Mouse (Mus musculus) liver, embryonic 11.5 days (tissue): ENCODE data around the gene Fam241b. TPM values are rescaled to one million over a fixed set of nuclear protein-coding genes. Genes with fewer than 3 reads are reported as not detected.

Experiments used
- ATAC-seq: fragments of 200-750 bp; cut with Nextera tagmentation; replicated peaks from 2 replicates; pipeline ENCODE4 v1.8.0; 2017; ENCODE audit warnings: moderate number of reproducible peaks, mild to moderate bottlenecking, moderate TSS enrichment, moderate library complexity; ENCODE audit not compliant: low FRiP score
- DNase-seq: peaks from one replicate; pipeline ENCODE4 v3.0.0-alpha.2; 2017; ENCODE audit warnings: low spot score
- H3K27ac ChIP-seq: fragments of 300-500 bp; sonication (generic); 2 replicates; pipeline ENCODE4 v1.5.1; 2014; ENCODE audit warnings: mild to moderate bottlenecking, low read depth, low read length, control low read depth
- H3K27me3 ChIP-seq: fragments of 300-500 bp; sonication (generic); replicated peaks from 2 replicates; pipeline ENCODE4 v1.6.1; 2014; ENCODE audit warnings: low read length, mixed read lengths; ENCODE audit not compliant: control insufficient read depth, insufficient read depth
- H3K36me3 ChIP-seq: fragments of 300-500 bp; sonication (generic); 2 replicates; pipeline ENCODE4 v1.6.1; 2014; ENCODE audit warnings: mild to moderate bottlenecking, low read length, moderate library complexity, mixed read lengths; ENCODE audit not compliant: control insufficient read depth, insufficient read depth
- H3K4me1 ChIP-seq: fragments of 300-500 bp; sonication (generic); replicated peaks from 2 replicates; pipeline ENCODE4 v1.6.1; 2014; ENCODE audit warnings: low read length, mixed read lengths; ENCODE audit not compliant: control insufficient read depth, insufficient read depth
- H3K4me2 ChIP-seq: fragments of 300-500 bp; sonication (generic); 2 replicates; pipeline ENCODE4 v1.6.1; 2014; ENCODE audit warnings: mild to moderate bottlenecking, control low read depth, moderate library complexity
- H3K4me3 ChIP-seq: fragments of 300-500 bp; sonication (generic); 2 replicates; pipeline ENCODE4 v1.5.1; 2014; ENCODE audit warnings: low read depth, low read length, control low read depth
- H3K9ac ChIP-seq: fragments of 300-500 bp; sonication (generic); 2 replicates; pipeline ENCODE4 v1.6.1; 2014; ENCODE audit warnings: low read depth, low read length, control low read depth
- H3K9me3 ChIP-seq: fragments of 300-500 bp; sonication (generic); 2 replicates; pipeline ENCODE4 v1.6.1; 2016; ENCODE audit warnings: low read length, inconsistent platforms, mixed read lengths; ENCODE audit not compliant: control insufficient read depth
- WGBS: fragments of 180-500 bp; shearing (Covaris S2); extraction: QIAGEN DNeasy Blood & Tissue Kit; methylation state at CpG from one replicate; pipeline ENCODE4 v1.1.7; 2014; 5-methylcytosine and 5-hydroxymethylcytosine counted together
- polyA plus RNA-seq: library from polyadenylated mRNA; unstranded; fragments of >200 nt; fragmentation: Nextera tagmentation; extraction: Ambion mirVana; gene quantifications from 2 replicates; pipeline ENCODE4 v1.2.1, GENCODE M21; 2014

Fam241b gene
- polyA plus RNA-seq, 1 experiment from 2014 or later: 0.77 TPM

DNA sequence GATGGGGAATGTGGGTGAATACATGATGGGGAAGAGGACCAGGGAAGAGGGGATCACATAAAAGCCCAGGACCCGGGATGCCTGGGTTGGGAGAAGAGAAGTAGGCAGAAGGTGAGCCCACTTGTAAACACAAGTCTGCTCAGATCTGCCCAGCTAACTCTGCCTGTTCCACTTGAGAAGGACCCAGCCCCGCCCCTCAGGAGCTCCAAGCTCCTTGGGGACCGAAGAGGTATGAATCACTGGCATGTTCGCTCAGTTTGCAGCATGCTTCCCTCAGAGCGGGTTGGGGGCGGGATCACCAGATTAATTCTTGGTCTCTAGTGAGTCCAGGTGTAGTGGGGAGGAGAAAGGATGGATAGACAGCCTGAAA, 32.5 kb downstream of the Fam241b start:
- peaks cover 35% of the 10 kb centered on the region for H3K27me3 ChIP-seq
- no peak overlapping the region for H3K9ac ChIP-seq
- WGBS: 45% methylated on average over 6 of the region's 6 CpGs
- peak overlapping the region; percentile 82 for H3K4me2 ChIP-seq
- no peak for DNase-seq
- H3K27ac ChIP-seq: no peak overlapping the region
- ATAC-seq: no peak
- no peaks in the 10 kb centered on the region for H3K36me3 ChIP-seq
- H3K4me3 ChIP-seq: no peak overlapping the region
- H3K4me1 ChIP-seq: no peaks in the 10 kb centered on the region
- no peaks in the 10 kb centered on the region for H3K9me3 ChIP-seq

GRCm38 (mm10) chr10:62110504-62111206, 33.1 kb downstream of the Fam241b start:
- WGBS: under 1% methylated on average over 57 of the region's 57 CpGs
- Histone ChIP-seq H3K27ac (no peak overlapping the region), H3K9ac (no peak overlapping the region), H3K36me3 (no peaks in the 10 kb centered on the region), H3K4me2 (peak overlapping the region; percentile 82), H3K9me3 (no peaks in the 10 kb centered on the region), H3K4me1 (no peaks in the 10 kb centered on the region), H3K27me3 (peaks cover 35% of the 10 kb centered on the region), H3K4me3 (peak overlapping the region; percentile 58)
- peak; percentile 70 for DNase-seq
- ATAC-seq: no peak

DNA sequence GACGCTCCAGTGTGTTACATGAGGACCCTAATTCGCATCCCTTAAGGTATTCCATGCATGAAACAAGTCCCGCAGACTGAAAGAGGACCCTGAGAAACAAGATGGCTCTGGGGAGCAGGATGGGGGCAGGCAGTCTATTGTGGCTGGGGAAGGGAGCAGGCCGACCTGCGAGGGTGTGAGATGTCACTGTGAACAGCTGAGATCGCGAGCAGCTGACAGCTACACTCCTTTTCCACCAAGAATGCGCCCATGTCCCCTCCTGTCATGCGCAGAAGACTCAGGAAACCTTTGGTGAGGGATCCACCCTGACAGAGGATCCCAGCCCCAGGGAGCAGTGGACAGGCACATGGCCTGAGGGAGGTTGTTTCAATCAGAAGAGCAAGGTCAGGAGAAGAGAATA, 36.7 kb downstream of the Fam241b start:
- H3K27ac ChIP-seq: no peak overlapping the region
- no peaks in the 10 kb centered on the region for H3K9me3 ChIP-seq
- H3K4me2 ChIP-seq: no peak overlapping the region
- no peaks in the 10 kb centered on the region for H3K4me1 ChIP-seq
- H3K27me3 ChIP-seq: peaks cover 35% of the 10 kb centered on the region
- no peaks in the 10 kb centered on the region for H3K36me3 ChIP-seq
- H3K9ac ChIP-seq: no peak overlapping the region
- DNase-seq: no peak
- ATAC-seq: no peak
- no peak overlapping the region for H3K4me3 ChIP-seq
- WGBS: 69% methylated on average over 9 of the region's 9 CpGs

DNA sequence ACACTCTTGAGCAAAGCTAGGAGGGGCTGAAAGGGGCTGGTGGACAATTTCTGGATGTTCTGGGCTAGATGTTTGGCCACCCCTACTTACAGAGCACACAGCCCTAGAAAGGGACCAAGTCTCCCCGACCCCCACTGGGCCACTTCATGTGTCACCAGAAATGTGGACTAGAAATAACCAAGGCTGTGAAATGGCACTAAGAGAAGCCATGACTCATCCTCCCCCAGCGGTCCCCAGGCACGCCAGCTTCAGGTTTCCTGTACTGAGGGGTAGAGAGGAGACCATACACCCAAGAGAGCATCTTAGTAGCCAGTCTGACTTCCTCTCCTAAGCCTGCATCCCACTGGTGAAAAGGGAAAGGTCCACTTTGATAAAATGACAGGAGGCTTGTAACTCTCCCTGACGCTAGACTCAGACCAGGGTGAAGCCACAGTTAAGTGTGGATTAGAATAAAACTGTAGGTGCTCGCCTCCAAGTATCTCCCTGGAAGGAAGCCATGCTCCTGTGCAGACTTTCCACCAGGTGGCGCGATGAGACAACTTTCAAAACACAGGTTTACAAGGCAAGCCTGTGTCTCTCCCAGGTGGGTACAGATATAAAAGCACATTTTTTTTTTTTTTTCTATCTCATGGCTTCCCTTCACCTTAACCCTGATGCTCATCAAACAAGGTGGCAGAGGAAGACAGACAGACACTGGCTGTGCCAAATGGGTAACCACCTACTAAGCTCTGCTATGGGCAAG, 38.7 kb downstream of the Fam241b start:
- H3K36me3 ChIP-seq: no peaks in the 10 kb centered on the region
- H3K4me3 ChIP-seq: no peak overlapping the region
- no peak overlapping the region for H3K4me2 ChIP-seq
- peaks cover 25% of the 10 kb centered on the region for H3K27me3 ChIP-seq
- no peaks in the 10 kb centered on the region for H3K4me1 ChIP-seq
- no peak overlapping the region for H3K9ac ChIP-seq
- no peaks in the 10 kb centered on the region for H3K9me3 ChIP-seq
- no peak for DNase-seq
- ATAC-seq: no peak
- H3K27ac ChIP-seq: no peak overlapping the region
- WGBS: 22% methylated on average over 7 of the region's 7 CpGs

- no peak overlapping the region for H3K4me2 ChIP-seq
- WGBS: 15% methylated on average over 7 of the region's 7 CpGs
These were observed 41.9 kb downstream of the Fam241b start for GRCm38 (mm10) chr10:62101504-62102439.

GRCm38 (mm10) chr10:62099749-62100403, 43.8 kb downstream of the Fam241b start:
- H3K4me2 ChIP-seq: no peak overlapping the region
- no peak for DNase-seq
- 53% methylated on average over 10 of the region's 10 CpGs for WGBS
- H3K9ac ChIP-seq: no peak overlapping the region
- H3K36me3 ChIP-seq: no peaks in the 10 kb centered on the region
- H3K9me3 ChIP-seq: no peaks in the 10 kb centered on the region
- no peak overlapping the region for H3K27ac ChIP-seq
- H3K4me3 ChIP-seq: no peak overlapping the region
- ATAC-seq: no peak
- no peaks in the 10 kb centered on the region for H3K27me3 ChIP-seq
- H3K4me1 ChIP-seq: no peaks in the 10 kb centered on the region

More at GRCm38 (mm10) chr10:62101504-62102439, 41.9 kb downstream of the Fam241b start:
- DNase-seq (peak; percentile 53), ATAC-seq (no peak)
- no peak overlapping the region for H3K4me3 ChIP-seq
- H3K36me3 ChIP-seq: no peaks in the 10 kb centered on the region
- H3K9ac ChIP-seq: no peak overlapping the region
- H3K27ac ChIP-seq: no peak overlapping the region
- no peaks in the 10 kb centered on the region for H3K27me3 ChIP-seq
- H3K9me3 ChIP-seq: no peaks in the 10 kb centered on the region
- no peaks in the 10 kb centered on the region for H3K4me1 ChIP-seq

DNA sequence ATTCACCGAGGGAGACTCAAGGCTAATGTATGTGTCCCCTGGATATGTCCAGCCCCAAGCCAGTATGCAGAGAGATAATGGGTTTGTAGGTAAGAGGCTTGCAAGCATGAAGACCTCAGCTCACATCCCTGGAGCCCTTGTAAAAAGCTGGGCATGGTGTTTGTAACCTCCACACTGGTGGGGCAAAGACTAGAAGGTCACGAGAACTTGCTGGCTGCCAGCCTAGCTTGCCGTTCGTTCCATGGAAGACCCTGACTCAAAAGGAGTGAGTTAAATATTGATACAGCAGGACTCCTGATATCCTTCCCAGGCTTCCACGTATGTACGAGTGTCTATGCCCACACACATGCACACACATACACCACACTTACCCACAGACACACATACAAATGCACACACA, 49.3 kb downstream of the Fam241b start:
- Histone ChIP-seq H3K27ac (no peak overlapping the region), H3K9ac (no peak overlapping the region), H3K4me1 (no peaks in the 10 kb centered on the region), H3K27me3 (no peaks in the 10 kb centered on the region), H3K4me3 (no peak overlapping the region), H3K9me3 (no peaks in the 10 kb centered on the region), H3K36me3 (no peaks in the 10 kb centered on the region), H3K4me2 (no peak overlapping the region)
- WGBS: 87% methylated on average over 6 of the region's 6 CpGs
- DNase-seq: no peak
- no peak for ATAC-seq

GRCm38 (mm10) chr10:62093903-62094302, 49.8 kb downstream of the Fam241b start:
- Histone ChIP-seq H3K27ac (no peak overlapping the region), H3K9ac (no peak overlapping the region), H3K27me3 (no peaks in the 10 kb centered on the region), H3K4me2 (no peak overlapping the region), H3K36me3 (no peaks in the 10 kb centered on the region), H3K4me1 (no peaks in the 10 kb centered on the region), H3K4me3 (no peak overlapping the region), H3K9me3 (no peaks in the 10 kb centered on the region)
- 52% methylated on average over 7 of the region's 7 CpGs for WGBS
- ATAC-seq (no peak), DNase-seq (no peak)
